Mouse (Mus musculus): Measurements from ENCODE around the gene Ppa2.

Gene Ppa2

DNA sequence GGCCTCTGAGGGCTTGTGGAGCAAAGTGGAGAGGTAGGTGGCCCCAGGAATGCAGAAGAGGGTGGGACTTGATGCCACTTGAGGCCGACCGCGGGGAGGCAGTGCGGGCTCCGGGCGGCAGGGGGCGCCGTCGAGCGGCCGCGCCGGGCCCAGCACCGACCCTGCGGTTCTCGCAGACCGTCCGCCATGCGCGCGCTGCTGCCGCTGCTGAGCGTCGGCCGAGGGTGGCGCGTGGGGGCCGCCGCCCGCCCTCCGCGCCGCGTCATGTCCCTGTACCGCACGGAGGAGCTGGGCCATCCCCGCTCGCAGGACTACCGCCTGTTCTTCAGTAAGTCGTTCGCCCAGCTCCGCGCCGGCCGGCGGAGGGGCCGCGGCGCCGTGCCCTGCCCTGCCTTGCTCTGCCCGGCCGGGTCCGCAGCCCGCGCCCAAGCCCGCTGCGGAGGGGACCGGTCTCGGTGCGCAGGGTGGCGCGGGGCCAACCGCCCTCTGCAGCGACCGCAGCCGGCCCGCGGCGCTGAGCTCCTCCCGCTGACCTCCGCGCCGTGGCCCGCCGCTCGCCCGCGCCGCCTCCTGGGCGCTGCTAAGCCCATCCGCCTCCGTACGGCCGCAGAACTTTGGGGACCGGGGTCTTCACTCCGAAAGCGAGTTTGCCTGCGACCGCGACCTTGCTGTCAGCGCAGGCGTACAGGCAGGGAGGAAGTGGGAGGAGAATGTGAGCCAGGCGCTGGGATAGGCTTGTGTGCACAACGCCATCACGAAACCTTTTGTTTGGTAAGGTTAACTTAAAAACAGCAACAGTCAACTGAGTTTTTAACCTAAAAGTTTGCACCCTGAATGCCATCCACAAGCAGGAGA lies at the start of gene Ppa2:
Ppa2 (plus strand) TSS at position 157 of the 855 bp plus-strand sequence.
- peak; percentile 77 for DNase-seq

- DNase-seq = peak; percentile 65
Measured at GRCm38 (mm10) chr3:133271887-133272286, 38.0 kb upstream of the Ppa2 start.

GRCm38 (mm10) chr3:133284587-133284986 lies 25.3 kb upstream of the Ppa2 start:
- DNase-seq = no peak

GRCm38 (mm10) chr3:133288795-133289194 lies 21.1 kb upstream of the Ppa2 start:
- no peak for DNase-seq

- DNase-seq = no peak
Measured at GRCm38 (mm10) chr3:133304328-133304727, 5.6 kb upstream of the Ppa2 start.

DNA sequence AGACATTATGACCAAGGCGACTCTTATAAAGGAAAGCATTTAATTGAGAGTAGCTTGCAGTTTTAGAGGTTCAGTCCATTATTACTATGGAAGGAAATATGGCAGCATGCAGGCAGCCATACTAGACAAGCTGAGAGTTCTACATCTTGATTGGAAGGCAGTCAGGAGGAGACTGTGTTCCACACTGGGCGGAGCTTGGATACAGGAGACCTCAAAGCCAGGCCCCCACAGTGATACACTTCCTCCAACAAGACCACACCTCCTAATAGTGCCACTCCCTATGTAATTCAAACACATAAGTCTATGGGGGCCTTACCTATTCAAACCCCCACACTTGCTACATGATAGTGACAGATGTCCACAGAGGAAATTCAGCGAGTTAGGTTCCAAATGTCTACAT lies 1.5 kb upstream of the Ppa2 start:
- no peak for DNase-seq

- DNase-seq = no peak
Measured at GRCm38 (mm10) chr3:133309359-133309758, 551 bp upstream of the Ppa2 start.

DNA sequence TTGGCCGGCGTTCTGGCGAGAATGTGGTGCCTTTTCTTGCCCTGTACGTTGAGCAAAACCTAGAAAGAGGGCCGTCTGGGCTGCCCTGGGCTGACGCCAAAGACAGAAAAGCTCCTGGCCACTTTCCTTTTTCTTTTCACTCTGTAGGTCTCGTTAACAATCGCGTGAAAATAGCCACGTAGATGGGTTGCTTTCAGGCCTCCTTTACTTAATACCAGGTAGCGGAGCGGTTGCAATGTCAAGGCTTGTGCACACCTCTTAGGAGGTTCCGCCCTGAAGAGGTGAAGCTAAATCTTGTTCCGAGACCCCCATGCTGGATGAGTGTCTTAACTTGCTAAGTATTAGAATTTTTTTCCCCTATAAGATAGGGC lies 884 bp downstream of the Ppa2 start:
- DNase-seq = no peak

DNA sequence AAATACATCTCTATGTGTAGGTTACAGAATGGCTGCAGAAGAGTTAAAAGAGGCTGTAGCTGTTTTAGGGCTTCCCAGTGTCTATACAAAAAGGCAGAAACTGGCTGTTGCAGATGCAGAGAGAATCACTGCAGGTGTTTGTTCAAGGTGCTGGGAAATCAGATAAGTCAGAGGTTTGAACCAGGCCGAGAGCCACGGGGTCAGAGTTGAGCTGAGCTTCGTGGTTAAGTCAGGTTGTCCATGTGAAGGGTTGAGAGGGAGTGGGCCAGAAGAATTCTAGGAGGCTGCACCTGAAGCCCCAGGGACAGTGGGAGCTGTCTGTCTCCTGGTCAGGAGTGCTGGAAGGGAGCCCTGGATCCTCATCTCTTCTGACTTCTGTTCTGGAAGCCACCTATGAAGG lies 2.4 kb downstream of the Ppa2 start:
- no peak for DNase-seq

DNA sequence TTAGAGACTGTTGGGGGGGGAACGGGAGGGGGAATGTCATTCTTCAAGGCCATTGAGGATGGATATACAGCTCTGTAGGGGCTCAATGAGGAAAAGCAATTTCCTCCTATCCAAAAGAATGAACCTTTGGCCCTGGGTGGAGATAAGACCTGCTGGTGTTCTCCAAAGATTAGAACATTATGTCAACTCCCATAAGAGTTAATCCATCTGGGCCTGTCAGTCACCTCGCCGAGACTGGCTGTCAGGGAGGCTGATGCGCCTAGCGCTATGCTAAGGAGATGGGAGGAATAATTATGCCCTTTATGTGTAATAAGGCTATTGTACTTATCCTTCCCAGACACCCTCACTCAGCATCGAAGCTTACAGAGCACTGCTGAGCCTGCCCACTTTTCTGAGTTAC lies 2.9 kb downstream of the Ppa2 start:
- DNase-seq = no peak

GRCm38 (mm10) chr3:133313491-133314199 lies 3.7 kb downstream of the Ppa2 start:
- no peak for DNase-seq

DNA sequence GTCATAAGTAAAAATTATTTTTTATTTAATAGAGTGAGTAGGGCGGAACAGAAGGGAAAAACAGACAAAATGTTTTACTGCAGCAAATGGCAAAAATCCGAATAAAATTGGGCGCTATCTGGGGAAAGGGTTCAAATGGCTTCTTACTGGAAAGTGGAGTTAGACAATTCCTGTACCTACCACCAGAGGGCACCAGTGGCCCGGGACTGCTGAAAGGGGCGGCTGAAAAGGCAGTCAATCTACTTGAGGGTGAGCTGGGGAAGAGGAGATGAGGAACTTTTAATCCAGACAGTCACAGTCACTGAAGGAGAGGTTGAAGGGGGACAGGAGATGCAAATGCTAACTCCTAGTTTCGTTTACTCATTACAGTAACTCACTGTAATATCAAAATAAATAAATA lies 4.6 kb downstream of the Ppa2 start:
- DNase-seq = peak; percentile 49

GRCm38 (mm10) chr3:133315011-133315410 lies 5.1 kb downstream of the Ppa2 start:
- DNase-seq = no peak

- DNase-seq = no peak
Measured at GRCm38 (mm10) chr3:133315647-133316046, 5.7 kb downstream of the Ppa2 start.

- no peak for DNase-seq
Measured at GRCm38 (mm10) chr3:133317845-133318244, 7.9 kb downstream of the Ppa2 start.

DNA sequence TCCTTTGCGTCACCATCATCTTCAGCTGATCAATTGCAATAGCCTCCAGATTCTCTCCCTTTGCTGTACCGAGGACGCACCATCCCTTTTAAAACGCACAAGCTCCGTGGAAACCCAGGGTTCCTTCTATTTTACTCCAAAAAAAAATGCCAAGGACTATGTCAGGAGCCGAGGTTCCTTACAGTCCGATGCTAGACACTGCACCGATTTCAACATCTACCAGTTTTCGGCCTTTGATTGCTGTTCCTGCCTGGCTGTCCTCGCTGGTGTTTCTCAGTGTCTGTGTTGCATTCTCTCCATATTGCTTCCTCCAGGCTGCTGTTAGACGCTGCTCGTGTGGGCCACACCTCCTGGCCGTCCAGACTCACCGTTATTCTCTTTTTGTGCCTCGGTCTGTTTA lies 8.7 kb downstream of the Ppa2 start:
- DNase-seq = no peak

DNA sequence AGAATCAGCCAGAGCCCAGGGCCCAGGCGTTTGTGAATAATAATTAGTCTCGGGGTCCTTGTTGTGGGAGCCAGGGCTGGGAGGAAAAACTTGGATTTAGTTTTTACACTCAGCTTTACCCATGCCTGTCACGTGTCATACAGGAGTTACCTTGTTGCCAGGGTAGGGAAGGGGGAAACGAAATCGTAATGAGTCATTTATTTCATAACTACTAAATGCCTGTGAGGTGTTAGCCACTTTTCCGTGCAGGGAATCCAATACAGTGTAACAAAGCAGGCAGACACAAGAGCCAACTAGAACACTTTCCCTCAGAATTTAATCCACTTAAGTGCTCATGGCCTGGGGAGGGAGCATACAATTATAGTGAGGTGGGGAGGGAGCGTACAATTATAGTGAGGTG lies 9.9 kb downstream of the Ppa2 start:
- no peak for DNase-seq

- DNase-seq = no peak
Measured at GRCm38 (mm10) chr3:133320313-133320712, 10.4 kb downstream of the Ppa2 start.

- DNase-seq = no peak
Measured at GRCm38 (mm10) chr3:133321928-133322327, 12.0 kb downstream of the Ppa2 start.

- DNase-seq = no peak
Measured at GRCm38 (mm10) chr3:133322552-133322951, 12.6 kb downstream of the Ppa2 start.

DNA sequence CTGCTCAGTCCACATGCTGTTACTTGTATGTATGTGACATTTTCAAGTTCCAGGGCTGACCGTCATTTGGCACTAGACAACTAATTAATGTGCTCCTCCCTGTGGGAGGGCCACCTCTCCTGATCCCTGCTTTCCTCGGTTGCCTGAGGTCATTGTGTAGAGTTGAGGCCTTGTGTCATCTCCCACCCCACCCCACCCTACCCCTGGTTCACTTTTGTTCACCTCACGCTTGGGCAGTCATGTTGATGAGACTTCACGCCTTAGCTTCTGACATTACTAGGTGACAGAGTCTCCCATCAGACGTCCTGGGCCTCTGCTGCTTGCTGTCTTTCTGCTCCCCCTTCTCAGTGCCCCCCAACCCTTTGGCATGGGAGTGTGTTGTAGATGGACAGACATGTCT lies 15.2 kb downstream of the Ppa2 start:
- no peak for DNase-seq

DNA sequence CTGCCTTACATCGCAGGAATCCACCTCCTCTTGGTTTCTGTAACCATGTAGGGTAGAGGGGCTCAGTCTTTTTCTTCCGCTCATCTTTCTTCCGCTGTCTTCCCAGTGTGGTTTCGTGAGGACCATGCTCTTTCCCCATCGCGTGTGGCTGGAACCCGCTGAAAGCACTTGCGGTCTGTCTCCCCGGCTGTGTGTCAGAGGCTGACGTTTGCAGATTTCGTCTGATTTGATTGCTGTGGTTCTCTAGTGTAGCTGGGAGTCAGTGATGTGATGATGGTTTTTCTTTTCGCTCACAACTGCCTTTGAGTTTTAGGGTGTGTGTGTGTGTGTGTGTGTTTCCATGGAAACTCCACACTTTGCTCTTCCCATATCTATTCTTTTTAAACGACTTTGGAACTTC lies 18.6 kb downstream of the Ppa2 start:
- no peak for DNase-seq

- no peak for DNase-seq
Measured at GRCm38 (mm10) chr3:133329406-133329805, 19.5 kb downstream of the Ppa2 start.

DNA sequence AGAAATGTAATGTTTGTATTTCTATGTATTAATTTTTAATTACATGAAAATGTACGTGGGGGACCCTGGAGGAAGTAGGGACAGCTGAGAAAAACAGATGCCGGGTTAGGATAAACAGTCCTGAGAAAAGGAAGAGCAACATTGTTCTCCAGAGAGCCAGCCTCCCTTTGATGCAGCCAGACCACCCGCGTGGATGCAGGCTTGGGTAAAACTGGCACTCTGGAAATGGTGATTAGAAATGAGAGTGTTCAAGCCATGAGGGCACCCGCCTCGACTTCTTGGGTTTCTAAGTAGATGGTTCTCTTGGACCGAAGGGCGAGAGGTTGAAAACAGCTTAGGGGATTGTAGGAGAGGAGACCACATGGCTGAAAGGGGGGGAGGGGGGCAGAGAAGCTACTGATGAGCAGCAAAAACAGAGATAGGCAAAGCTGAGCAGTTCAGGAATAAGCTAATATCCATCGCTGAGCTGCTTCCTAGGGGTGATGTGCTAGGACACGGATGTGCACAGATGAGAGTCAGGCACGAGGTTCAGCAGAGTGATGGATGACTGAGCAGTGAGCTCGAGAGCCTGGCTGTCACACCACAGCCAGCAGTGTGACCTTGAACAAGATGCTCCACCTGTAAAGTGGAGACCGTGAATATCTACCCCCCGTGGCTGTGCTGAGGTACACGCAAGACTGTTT lies 21.4 kb downstream of the Ppa2 start:
- no peak for DNase-seq

All from layer of hippocampus, adult 9-11 months (tissue).